Mouse (Mus musculus) MEL (cell line): ENCODE results near the gene Med1. TPM values are rescaled to one million over a fixed set of nuclear protein-coding genes. Genes with fewer than 3 reads are reported as not detected.

ENCODE experiments used
- DNase-seq: peaks from one replicate; pipeline ENCODE4 v3.0.0; 2011; ENCODE audit warnings: low read depth, low spot score
- H3K27ac ChIP-seq: 2 replicates; pipeline ENCODE4 v1.5.1; 2012; ENCODE audit warnings: low read depth, mild to moderate bottlenecking, control low read depth, low read length, moderate library complexity; ENCODE audit not compliant: control insufficient read depth
- H3K27me3 ChIP-seq, 2 experiments: fragments of 150-350 bp in 1 of 2; sonication (generic) in 1 of 2; 2 replicates each; pipeline ENCODE4 v1.6.1; 2012; ENCODE audit warnings: low read length in 2 of 2, mild to moderate bottlenecking in 2 of 2, improper control_type of control experiment in 1 of 2, moderate library complexity in 1 of 2; ENCODE audit not compliant: insufficient read depth in 2 of 2, control insufficient read depth in 1 of 2
- H3K36me3 ChIP-seq, 2 experiments: 2 replicates each; pipeline ENCODE4 v1.6.1; 2012 to 2014; ENCODE audit warnings: low read length in 2 of 2, improper control_type of control experiment in 1 of 2, inconsistent platforms in 1 of 2, mild to moderate bottlenecking in 1 of 2; ENCODE audit not compliant: insufficient read depth in 2 of 2, control insufficient read depth in 1 of 2
- H3K4me1 ChIP-seq, 2 experiments: fragments of 150-350 bp in 1 of 2; sonication (generic) in 1 of 2; 2 replicates each; pipeline ENCODE4 v1.6.1; 2012; ENCODE audit warnings: low read length in 2 of 2, improper control_type of control experiment in 1 of 2, mild to moderate bottlenecking in 1 of 2; ENCODE audit not compliant: insufficient read depth in 2 of 2, control insufficient read depth in 1 of 2
- H3K4me3 ChIP-seq, 2 experiments: fragments of 150-350 bp in 1 of 2; sonication (generic) in 1 of 2; 2 replicates each; pipeline ENCODE4 v1.5.1; 2012; ENCODE audit warnings: low read depth in 2 of 2, low read length in 2 of 2, mild to moderate bottlenecking in 2 of 2, moderate library complexity in 2 of 2, control low read depth in 1 of 2, improper control_type of control experiment in 1 of 2; ENCODE audit not compliant: control insufficient read depth in 1 of 2, insufficient read depth in 1 of 2
- H3K79me2 ChIP-seq: 2 replicates; pipeline ENCODE4 v1.6.1; 2012; ENCODE audit warnings: mild to moderate bottlenecking, low read length, moderate library complexity; ENCODE audit not compliant: control insufficient read depth, poor library complexity, insufficient read depth
- H3K9ac ChIP-seq: 2 replicates; pipeline ENCODE4 v1.6.1; 2012; ENCODE audit warnings: low read depth, mild to moderate bottlenecking, control low read depth, low read length, moderate library complexity; ENCODE audit not compliant: control insufficient read depth, poor library complexity, severe bottlenecking
- H3K9me3 ChIP-seq: fragments of 150-350 bp; sonication (generic); replicated peaks from 2 replicates; pipeline ENCODE4 v1.6.1; 2012; ENCODE audit warnings: mild to moderate bottlenecking, low read length, improper control_type of control experiment, moderate library complexity; ENCODE audit not compliant: insufficient read depth
- BHLHE40 ChIP-seq: IDR thresholded peaks from 2 replicates; pipeline ENCODE4 v1.6.1; 2012; ENCODE audit warnings: low read depth, mild to moderate bottlenecking, inconsistent platforms, low read length, improper control_type of control experiment, borderline replicate concordance
- CHD1 ChIP-seq: IDR thresholded peaks from 2 replicates; pipeline ENCODE4 v1.6.1; 2012; ENCODE audit warnings: low read depth, mild to moderate bottlenecking, inconsistent platforms, low read length, improper control_type of control experiment
- CHD2 ChIP-seq: IDR thresholded peaks from 2 replicates; pipeline ENCODE4 v1.6.1; 2011; ENCODE audit warnings: low read length, improper control_type of control experiment
- E2F4 ChIP-seq: IDR thresholded peaks from 2 replicates; pipeline ENCODE4 v1.6.1; 2011; ENCODE audit warnings: low read depth, low read length, improper control_type of control experiment, borderline replicate concordance
- ELF1 ChIP-seq: IDR thresholded peaks from 2 replicates; pipeline ENCODE4 v1.6.1; 2014; ENCODE audit warnings: low read depth, mild to moderate bottlenecking, inconsistent platforms, low read length, improper control_type of control experiment, moderate library complexity
- EP300 ChIP-seq, 2 experiments: IDR thresholded peaks; 2 replicates each; pipeline ENCODE4 v1.6.1; 2011; ENCODE audit warnings: improper control_type of control experiment in 2 of 2, low read length in 2 of 2, low read depth in 1 of 2, mild to moderate bottlenecking in 1 of 2
- GABPA ChIP-seq: IDR thresholded peaks from 2 replicates; pipeline ENCODE4 v1.6.1; 2012; ENCODE audit warnings: low read depth, mild to moderate bottlenecking, inconsistent platforms, low read length, improper control_type of control experiment, moderate library complexity
- GATA1 ChIP-seq: IDR thresholded peaks from 2 replicates; pipeline ENCODE4 v1.6.1; 2011; ENCODE audit warnings: low read depth, low read length, improper control_type of control experiment
- MAZ ChIP-seq: IDR thresholded peaks from 2 replicates; pipeline ENCODE4 v1.6.1; 2012; ENCODE audit warnings: low read depth, mild to moderate bottlenecking, inconsistent platforms, low read length, improper control_type of control experiment
- NRF1 ChIP-seq: IDR thresholded peaks from 2 replicates; pipeline ENCODE4 v1.6.1; 2014; ENCODE audit warnings: low read depth, mild to moderate bottlenecking, inconsistent platforms, low read length, improper control_type of control experiment, moderate library complexity; ENCODE audit not compliant: poor library complexity, insufficient read depth, severe bottlenecking
- POLR2AphosphoS2 ChIP-seq: IDR thresholded peaks from 2 replicates; pipeline ENCODE4 v1.6.1; 2011; ENCODE audit warnings: low read length, improper control_type of control experiment
- RAD21 ChIP-seq: IDR thresholded peaks from 2 replicates; pipeline ENCODE4 v1.6.1; 2011; ENCODE audit warnings: mild to moderate bottlenecking, low read depth, low read length, improper control_type of control experiment
- RCOR1 ChIP-seq: IDR thresholded peaks from 2 replicates; pipeline ENCODE4 v1.6.1; 2012; ENCODE audit warnings: low read depth, mild to moderate bottlenecking, inconsistent platforms, low read length, improper control_type of control experiment
- TBP ChIP-seq: IDR thresholded peaks from 2 replicates; pipeline ENCODE4 v1.8.0; 2011; ENCODE audit warnings: low read depth, low read length, improper control_type of control experiment
- TCF12 ChIP-seq: IDR thresholded peaks from 2 replicates; pipeline ENCODE4 v1.6.1; 2014; ENCODE audit warnings: low read depth, mild to moderate bottlenecking, inconsistent platforms, low read length, improper control_type of control experiment, moderate library complexity
- polyA plus RNA-seq, 2 experiments: library from polyadenylated mRNA; stranded (reverse) in 1 of 2; unstranded in 1 of 2; fragments of >175 nt in 1 of 2; fragments of >200 nt in 1 of 2; gene quantifications; 2 replicates each; pipeline versions ENCODE4 v1.2.1 to v1.2.4; 2012; ENCODE audit warnings: low replicate concordance in 2 of 2, low read depth in 1 of 2; ENCODE audit not compliant: insufficient read length in 2 of 2, insufficient read depth in 1 of 2, missing spikeins in 1 of 2
- total RNA-seq: library from RNA; depleted of rRNA; stranded (reverse); fragments of 300-350 nt; gene quantifications from 2 replicates; pipeline ENCODE4 v1.2.3, GENCODE M21; 2012; rRNA removed

The Med1 gene
- total and polyA plus RNA-seq, 3 experiments: 39.9 to 122 (median 58.6) TPM

- H3K36me3 ChIP-seq: peaks cover 0 to 2% of the 10 kb centered on the region in 2 experiments; a peak in 1 of 4 replicates
- H3K9ac ChIP-seq: no peak overlapping the region
- H3K27ac ChIP-seq: no peak overlapping the region
- TF ChIP-seq GABPA: no peak
- no peak for TF ChIP-seq NRF1
- TF ChIP-seq ELF1: no peak
- no peak for TF ChIP-seq GATA1
- TF ChIP-seq POLR2AphosphoS2: no peak
- no peak for TF ChIP-seq BHLHE40
- no peak for TF ChIP-seq TBP
- TF ChIP-seq RAD21: no peak
- no peak for TF ChIP-seq EP300 (IDR thresholded peaks at IDR 0.05; ENCODE audit: low read depth in 1 of 2, low read length in 2 of 2)
- no peak for TF ChIP-seq MAZ
- no peak for TF ChIP-seq CHD1
- TF ChIP-seq CHD2: no peak
- TF ChIP-seq RCOR1: no peak
- TF ChIP-seq TCF12: no peak
- TF ChIP-seq E2F4: no peak
- H3K79me2 ChIP-seq: no peaks in the 10 kb centered on the region
- H3K4me1 ChIP-seq: no peaks in the 10 kb centered on the region
- no peaks in the 10 kb centered on the region for H3K27me3 ChIP-seq
- DNase-seq: no peak
- H3K9me3 ChIP-seq: no peaks in the 10 kb centered on the region
- H3K4me3 ChIP-seq: no peak overlapping the region
Measured at GRCm38 (mm10) chr11:98109706-98110105, 83.4 kb downstream of the Med1 start.

Other genes starting within 250 kb of the Med1 start
- 13.1 and 15.1 TPM in 2 replicates for gene Plxdc1, start 206.8 kb downstream of the Med1 start, total RNA-seq
- gene Plxdc1, start 206.8 kb downstream of the Med1 start, polyA plus RNA-seq: 10 to 100 TPM in 1 of 2 experiments, not detected in 1; 24.5 TPM
- 1.2 and 1.3 TPM in 2 replicates for gene Arl5c, start 197.1 kb downstream of the Med1 start, total RNA-seq
- gene Arl5c, start 197.1 kb downstream of the Med1 start, polyA plus RNA-seq: 10 to 100 TPM in 1 of 2 experiments, not detected in 1; 10.4 TPM
- 1.8 and 2.3 TPM in 2 replicates for gene Cacnb1, start 170.3 kb downstream of the Med1 start, total RNA-seq
- 1 to 10 TPM in 1 of 2 experiments, not detected in 1; 4.4 TPM for gene Cacnb1, start 170.3 kb downstream of the Med1 start, polyA plus RNA-seq
- 4,634 and 4,715 TPM in 2 replicates for gene Rpl19, start 166.6 kb downstream of the Med1 start, total RNA-seq
- 1,000 to 10,000 TPM in 1 of 2 experiments, 100 to 1,000 TPM in 1; 210 to 2,650 TPM for gene Rpl19, start 166.6 kb downstream of the Med1 start, polyA plus RNA-seq
- gene Stac2, start 139.8 kb downstream of the Med1 start, total RNA-seq: not detected in 2 replicates
- under 1 TPM in 1 of 2 experiments, not detected in 1; 0.04 TPM for gene Stac2, start 139.8 kb downstream of the Med1 start, polyA plus RNA-seq
- 4.4 and 6.0 TPM in 2 replicates for gene Fbxl20, start 42.9 kb downstream of the Med1 start, total RNA-seq
- 1 to 10 TPM in 1 of 2 experiments, not detected in 1; 10.0 TPM for gene Fbxl20, start 42.9 kb downstream of the Med1 start, polyA plus RNA-seq
- 34.3 and 35.2 TPM in 2 replicates for gene Cdk12, start 9.8 kb upstream of the Med1 start, total RNA-seq
- gene Cdk12, start 9.8 kb upstream of the Med1 start, polyA plus RNA-seq: 10 to 100 TPM; 34.6 to 45.5 TPM
- not detected in 2 replicates for gene Neurod2, start 136.4 kb upstream of the Med1 start, total RNA-seq
- not detected for gene Neurod2, start 136.4 kb upstream of the Med1 start, polyA plus RNA-seq
- 25.4 and 35.2 TPM in 2 replicates for gene Ppp1r1b, start 155.1 kb upstream of the Med1 start, total RNA-seq
- 100 to 1,000 TPM in 1 of 2 experiments, not detected in 1; 114 TPM for gene Ppp1r1b, start 155.1 kb upstream of the Med1 start, polyA plus RNA-seq
- 61.7 and 62.5 TPM in 2 replicates for gene Stard3, start 165.1 kb upstream of the Med1 start, total RNA-seq
- 10 to 100 TPM in 1 of 2 experiments, not detected in 1; 53.0 TPM for gene Stard3, start 165.1 kb upstream of the Med1 start, polyA plus RNA-seq
- not detected in 2 replicates for gene Tcap, start 190.5 kb upstream of the Med1 start, total RNA-seq
- gene Tcap, start 190.5 kb upstream of the Med1 start, polyA plus RNA-seq: under 1 TPM in 1 of 2 experiments, not detected in 1; 0.07 TPM
- not detected in 2 replicates for gene Pnmt, start 193.2 kb upstream of the Med1 start, total RNA-seq
- gene Pnmt, start 193.2 kb upstream of the Med1 start, polyA plus RNA-seq: not detected
- 5.9 and 7.4 TPM in 2 replicates for gene Pgap3, start 207.2 kb upstream of the Med1 start, total RNA-seq
- 1 to 10 TPM in 1 of 2 experiments, not detected in 1; 8.4 TPM for gene Pgap3, start 207.2 kb upstream of the Med1 start, polyA plus RNA-seq
- not detected in 2 replicates for gene Erbb2, start 219.2 kb upstream of the Med1 start, total RNA-seq
- gene Erbb2, start 219.2 kb upstream of the Med1 start, polyA plus RNA-seq: not detected
- gene Mien1, start 245.7 kb upstream of the Med1 start, total RNA-seq: 74.0 and 93.2 TPM in 2 replicates
- gene Mien1, start 245.7 kb upstream of the Med1 start, polyA plus RNA-seq: 10 to 100 TPM in 1 of 2 experiments, not detected in 1; 71.6 TPM